Mouse (Mus musculus): ENCODE results near the gene Abi1.

- TF ChIP-seq POLR2A (IDR thresholded peaks at IDR 0.05; ENCODE audit: low read depth, low read length): no peak
- TF ChIP-seq CTCF (IDR thresholded peaks at IDR 0.05; ENCODE audit: extremely low read depth, insufficient read length, insufficient replicate concordance, low read depth, low read length): no peak
Observed at GRCm38 (mm10) chr2:23052523-23052922, 12.5 kb upstream of the Abi1 start.
